Mouse (Mus musculus): ENCODE results near the gene Isca1.
"Not testable (repeated sequence)": the region's sequence is repeated elsewhere in the genome, so short reads cannot be mapped to it uniquely, and the experiment has no call there.

Gene Isca1

GRCm38 (mm10) chr13:59746711-59747110 lies 22.9 kb downstream of the Isca1 start, which contains the start of gene 1700014D04Rik:
Gene 1700014D04Rik (minus strand): TSS chr13:59746752.
- DNase-seq (ENCODE audit: low spot score in 2 of 2) = no peak

- DNase-seq (ENCODE audit: low spot score in 2 of 2) = no peak
Observed at GRCm38 (mm10) chr13:59746164-59746563, 23.4 kb downstream of the Isca1 start.

GRCm38 (mm10) chr13:59745462-59745861 lies 24.1 kb downstream of the Isca1 start:
- DNase-seq (ENCODE audit: low spot score in 2 of 2) = no peak

GRCm38 (mm10) chr13:59741697-59742096 lies 27.9 kb downstream of the Isca1 start:
- DNase-seq (ENCODE audit: low spot score in 2 of 2) = no peak

GRCm38 (mm10) chr13:59741096-59741495 lies 28.5 kb downstream of the Isca1 start:
- DNase-seq (ENCODE audit: low spot score in 2 of 2) = peak; percentile 40 to 47

GRCm38 (mm10) chr13:59739397-59739796 lies 30.2 kb downstream of the Isca1 start:
- DNase-seq (ENCODE audit: low spot score in 2 of 2) = no peak

GRCm38 (mm10) chr13:59738455-59738854 lies 31.2 kb downstream of the Isca1 start:
- DNase-seq (ENCODE audit: low spot score in 2 of 2) = no peak

GRCm38 (mm10) chr13:59735190-59735589 lies 34.4 kb downstream of the Isca1 start:
- no peak for DNase-seq (ENCODE audit: low spot score in 2 of 2)

- DNase-seq (ENCODE audit: low spot score in 2 of 2) = not testable (repeated sequence)
Observed at GRCm38 (mm10) chr13:59734347-59734746, 35.3 kb downstream of the Isca1 start.

- DNase-seq (ENCODE audit: low spot score in 2 of 2) = no peak
Observed at GRCm38 (mm10) chr13:59733936-59734335, 35.7 kb downstream of the Isca1 start.

- DNase-seq (ENCODE audit: low spot score in 2 of 2) = no peak
Observed at GRCm38 (mm10) chr13:59731652-59732051, 38.0 kb downstream of the Isca1 start, which contains the start of gene Spata31d1d. Gene Spata31d1d (minus strand): TSS chr13:59731752.

GRCm38 (mm10) chr13:59728378-59729093 lies 41.1 kb downstream of the Isca1 start:
- DNase-seq (ENCODE audit: low spot score in 2 of 2) = peak; percentile 53 to 73

GRCm38 (mm10) chr13:59726139-59726867 lies 43.3 kb downstream of the Isca1 start:
- DNase-seq (ENCODE audit: low spot score in 2 of 2) = no peak

GRCm38 (mm10) chr13:59722089-59722488 lies 47.5 kb downstream of the Isca1 start:
- not testable (repeated sequence) for DNase-seq (ENCODE audit: low spot score in 2 of 2)

- DNase-seq (ENCODE audit: low spot score in 2 of 2) = no peak
Observed at GRCm38 (mm10) chr13:59719475-59719874, 50.1 kb downstream of the Isca1 start.

- DNase-seq (ENCODE audit: low spot score in 2 of 2) = peak; percentile 34 to 48
Observed at GRCm38 (mm10) chr13:59718857-59719440, 50.7 kb downstream of the Isca1 start.

- DNase-seq (ENCODE audit: low spot score in 2 of 2) = no peak
Observed at GRCm38 (mm10) chr13:59713710-59714109, 55.9 kb downstream of the Isca1 start.

GRCm38 (mm10) chr13:59711984-59712383 lies 57.6 kb downstream of the Isca1 start, which contains the start of gene Spata31d1b:
Gene Spata31d1b (plus strand): TSS chr13:59712284.
- not testable (repeated sequence) for DNase-seq (ENCODE audit: low spot score in 2 of 2)

- no peak for DNase-seq (ENCODE audit: low spot score in 2 of 2)
Observed at GRCm38 (mm10) chr13:59710230-59710629, 59.4 kb downstream of the Isca1 start, which contains the start of gene Spata31d1a. Gene Spata31d1a (minus strand): TSS chr13:59710330.
